Mouse (Mus musculus): ENCODE measurements around the gene Ap4e1. TPM values are rescaled to one million over a fixed set of nuclear protein-coding genes. Genes with fewer than 3 reads are reported as not detected.
"Not testable (repeated sequence)": the region's sequence is repeated elsewhere in the genome, so short reads cannot be mapped to it uniquely, and the experiment has no call there.

Gene Ap4e1
- total RNA-seq, 2 experiments from 2014 or later = 8.8 to 10.0 TPM

DNA sequence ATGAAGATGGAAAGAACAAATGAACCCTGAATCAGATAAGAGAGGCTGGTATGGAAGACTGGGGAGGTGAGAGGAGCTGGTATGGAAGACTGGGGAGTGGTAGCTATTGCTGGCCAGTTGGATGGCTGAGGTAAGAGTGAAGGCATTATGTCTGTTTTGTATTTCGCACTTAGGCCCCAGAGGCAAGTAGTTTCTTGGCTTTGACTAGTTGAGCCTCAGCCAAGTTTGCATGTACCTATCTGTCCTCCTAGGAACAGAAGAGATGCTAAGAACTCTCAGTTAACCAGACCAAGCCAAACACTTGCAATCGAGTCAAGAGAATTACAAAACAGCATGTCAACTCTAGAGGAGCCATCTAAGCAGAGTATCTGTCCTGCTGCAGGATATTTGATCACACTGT, 65.6 kb downstream of the Ap4e1 start:
- DNase-seq (ENCODE audit: low spot score) = no peak

DNA sequence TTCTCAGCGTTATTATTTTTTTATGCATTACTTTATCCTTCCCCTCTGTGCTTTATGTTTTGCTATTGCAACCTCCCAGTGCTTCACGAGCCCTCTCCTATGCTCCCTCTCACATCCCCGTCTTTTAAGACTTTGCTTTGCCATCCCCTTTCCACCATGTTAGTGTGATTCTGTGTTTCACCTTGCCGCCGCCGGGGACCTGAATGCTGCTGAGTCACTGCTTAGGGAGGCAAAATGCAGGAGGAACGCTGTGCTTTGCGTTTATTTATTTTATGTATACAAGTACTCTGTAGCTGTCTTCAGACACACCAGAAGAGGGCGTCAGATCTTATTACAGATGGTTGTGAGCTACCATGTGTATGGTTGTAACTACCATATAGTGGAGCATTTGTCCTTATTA, 69.1 kb downstream of the Ap4e1 start:
- no peak for DNase-seq (ENCODE audit: low spot score)

DNA sequence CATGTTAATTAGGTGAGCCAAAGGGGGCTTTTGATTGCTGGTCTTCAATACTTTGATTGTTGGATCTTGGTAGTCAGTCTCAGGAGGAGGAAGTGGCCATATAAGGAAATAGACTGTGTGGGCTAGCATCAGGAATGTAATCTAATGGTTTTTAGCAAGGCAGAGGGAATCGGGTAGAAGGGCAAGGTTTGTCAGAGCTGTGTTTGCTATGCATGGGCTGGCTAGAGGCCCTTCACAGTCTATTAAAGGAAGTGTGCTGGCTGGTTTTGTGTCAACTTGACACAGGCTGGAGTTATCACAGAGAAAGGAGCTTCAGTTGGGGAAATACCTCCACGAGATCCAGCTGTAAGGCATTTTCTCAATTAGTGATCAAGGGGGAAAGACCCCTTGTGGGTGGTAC, 70.5 kb downstream of the Ap4e1 start:
- DNase-seq (ENCODE audit: low spot score) = not testable (repeated sequence)

DNA sequence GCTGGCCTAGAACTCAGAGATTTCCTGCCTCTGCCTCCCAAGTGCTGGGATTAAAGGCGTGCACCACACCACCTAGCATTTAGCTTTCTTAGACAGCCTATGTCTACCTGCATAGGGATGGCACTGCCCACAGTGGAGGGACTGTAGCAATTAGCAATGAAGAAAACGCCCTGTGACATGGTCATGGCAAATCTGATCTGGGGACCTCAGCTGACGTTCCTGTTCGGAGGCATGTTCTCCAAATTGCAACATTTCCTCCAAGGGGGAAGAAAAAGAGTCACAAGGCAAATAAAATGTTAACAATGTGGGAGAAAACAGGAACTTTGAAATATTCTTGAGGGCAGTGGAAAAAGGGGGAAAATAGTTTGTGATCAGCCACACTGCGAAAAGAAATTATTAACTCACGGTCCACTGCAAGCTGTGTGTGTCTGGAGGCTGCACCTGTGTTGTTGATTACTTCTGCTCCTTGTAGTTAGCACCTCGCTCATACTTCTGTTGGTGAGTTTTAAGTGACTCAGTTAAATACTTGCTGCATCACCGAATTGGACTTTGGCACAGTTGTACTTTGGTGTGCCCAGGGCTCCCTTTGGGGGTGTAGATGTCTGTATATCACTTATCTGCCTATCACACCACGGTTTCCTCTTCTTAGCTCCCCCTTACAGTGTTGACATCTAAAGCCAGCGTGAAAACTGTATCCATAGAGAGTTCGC, 71.5 kb downstream of the Ap4e1 start:
- DNase-seq (ENCODE audit: low spot score) = no peak

DNA sequence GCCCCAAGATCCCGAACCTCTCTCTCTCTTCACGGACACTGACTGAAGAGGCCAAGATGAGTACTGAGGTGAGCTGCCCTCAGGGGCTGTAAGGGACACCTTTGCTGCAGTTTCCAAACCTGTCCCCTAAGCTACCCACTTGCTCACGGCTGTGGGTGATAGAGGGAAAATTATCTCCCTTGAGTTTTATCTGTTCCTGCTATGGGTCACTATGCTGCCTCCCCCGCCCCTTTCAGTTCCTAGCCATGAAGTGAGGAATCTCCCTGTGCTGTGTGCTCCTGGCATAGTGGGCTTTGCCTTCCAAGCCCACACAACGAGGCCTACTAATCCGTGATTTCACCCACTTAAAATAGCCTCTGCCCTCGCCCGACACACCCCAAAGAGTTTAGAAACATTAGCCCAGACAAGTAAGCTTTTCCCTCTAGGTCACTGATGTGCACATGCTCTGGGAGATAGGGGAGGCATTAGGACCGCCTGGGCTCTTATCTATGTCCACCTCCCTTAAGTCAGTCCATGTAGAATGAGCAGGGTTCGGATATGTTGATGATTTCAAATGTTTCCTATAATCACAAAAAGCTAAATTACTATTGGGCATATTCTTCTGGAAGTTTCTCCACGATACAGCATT, 72.2 kb downstream of the Ap4e1 start:
- no peak for DNase-seq (ENCODE audit: low spot score)

DNA sequence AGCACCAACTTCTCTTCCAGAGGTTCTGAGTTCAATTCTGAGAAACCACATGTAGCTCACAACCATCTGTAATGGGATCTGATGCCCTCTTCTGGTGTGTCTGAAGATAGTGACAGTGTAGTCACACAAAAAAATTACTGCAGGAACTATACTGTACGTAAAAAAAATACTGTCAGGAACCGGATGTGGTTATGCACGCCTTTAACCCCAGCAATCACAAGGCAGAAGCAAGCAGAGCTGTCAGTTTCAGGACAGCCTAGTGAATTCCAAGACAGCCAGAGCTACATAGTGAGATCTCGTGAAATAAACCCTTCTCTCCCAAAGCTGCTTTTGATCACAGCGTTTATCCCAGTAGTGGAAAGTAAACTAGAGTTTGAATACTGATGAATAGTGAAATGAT, 77.7 kb downstream of the Ap4e1 start:
- no peak for DNase-seq (ENCODE audit: low spot score)

DNA sequence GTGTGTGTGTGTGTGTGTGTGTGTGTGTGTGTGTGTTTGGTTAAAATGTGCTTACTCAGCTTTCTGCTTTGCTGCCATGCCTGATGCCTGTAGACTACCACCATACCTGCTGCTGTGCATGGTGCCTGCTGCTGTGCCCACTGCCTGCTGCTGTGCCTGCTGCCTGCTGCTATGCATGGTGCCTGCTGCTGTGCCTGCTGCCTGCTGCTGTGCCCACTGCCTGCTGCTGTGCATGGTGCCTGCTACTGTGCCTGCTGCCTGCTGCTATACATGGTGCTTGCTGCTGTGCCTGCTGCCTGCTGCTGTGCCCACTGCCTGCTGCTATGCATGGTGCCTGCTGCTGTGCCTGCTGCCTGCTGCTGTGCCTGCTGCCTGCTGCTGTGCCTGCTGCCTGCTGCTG, 81.6 kb downstream of the Ap4e1 start:
- not testable (repeated sequence) for DNase-seq (ENCODE audit: low spot score)

DNA sequence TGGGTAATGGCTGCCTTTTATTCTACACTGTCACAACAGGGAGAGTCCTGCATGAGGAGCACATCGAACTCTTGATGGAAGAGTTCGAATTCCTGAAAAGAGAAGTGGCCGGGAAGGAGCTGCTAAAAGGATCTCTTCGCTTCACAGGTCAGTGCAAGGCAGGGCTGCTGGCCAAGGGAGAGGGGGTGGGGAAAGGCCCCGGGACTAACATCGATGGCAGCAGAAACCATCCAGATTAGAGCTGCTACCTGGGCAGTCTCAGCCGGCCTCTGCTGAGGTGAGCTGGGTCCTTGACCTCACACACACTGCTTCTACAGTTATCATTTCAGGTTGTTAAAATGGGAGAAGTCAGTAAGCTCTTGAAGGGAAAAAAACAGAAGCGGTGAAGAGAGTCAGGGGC, 83.5 kb downstream of the Ap4e1 start:
- no peak for DNase-seq (ENCODE audit: low spot score)

DNA sequence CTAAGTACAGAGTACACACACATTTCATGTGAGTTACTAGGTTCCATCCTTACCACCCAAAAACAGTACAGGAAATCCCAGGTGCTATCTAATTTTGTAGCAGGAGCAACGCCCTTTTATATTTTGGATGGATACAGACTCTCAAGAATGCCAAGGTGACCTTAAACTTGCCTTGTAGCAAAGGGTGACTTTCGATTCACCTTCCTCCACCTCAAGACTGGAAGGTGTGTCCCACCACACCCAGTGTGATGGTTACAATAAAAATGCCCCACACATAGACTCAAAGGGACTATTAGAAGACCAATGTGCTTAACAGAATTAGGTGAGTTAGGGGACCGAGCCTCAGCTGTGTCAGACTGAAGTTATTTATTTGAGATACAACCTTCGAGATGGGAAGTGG, 100.5 kb downstream of the Ap4e1 start:
- no peak for DNase-seq (ENCODE audit: low spot score)

Small RNA genes within 50 kb of the gene (microRNA-seq; reads per million reads assigned to microRNA genes)
- not detected for gene Gm24081

Other genes with a start within 250 kb of the Ap4e1 start
- under 1 TPM in 1 of 2 experiments, not detected in 1; 0.21 TPM for gene Usp50, start 225.2 kb upstream of the Ap4e1 start, total RNA-seq (2021)
- 10 to 100 TPM; 20.7 to 21.4 TPM for gene Trpm7, start 132.5 kb upstream of the Ap4e1 start, total RNA-seq (2021)
- 10 to 100 TPM; 67.1 to 69.8 TPM for gene Sppl2a, start 75.5 kb upstream of the Ap4e1 start, total RNA-seq (2021)
- 10 to 100 TPM; 12.8 to 13.4 TPM for gene Blvra, start 61.9 kb downstream of the Ap4e1 start, total RNA-seq (2021)
- under 1 TPM; 0.50 to 0.66 TPM for gene Ncaph, start 125.2 kb downstream of the Ap4e1 start, total RNA-seq (2021)
- gene Itpripl1, start 134.7 kb downstream of the Ap4e1 start, total RNA-seq (2021) = 1 to 10 TPM; 3.6 to 7.6 TPM
- gene 1810024B03Rik, start 199.6 kb downstream of the Ap4e1 start, total RNA-seq (2021) = under 1 TPM; 0.71 to 0.97 TPM
- gene Snrnp200, start 199.7 kb downstream of the Ap4e1 start, total RNA-seq (2021) = 10 to 100 TPM; 47.2 TPM
- 10 to 100 TPM; 51.0 to 55.1 TPM for gene Ciao1, start 239.1 kb downstream of the Ap4e1 start, total RNA-seq (2021)
- 10 to 100 TPM; 22.2 to 28.1 TPM for gene Tmem127, start 239.2 kb downstream of the Ap4e1 start, total RNA-seq (2021)